Mouse (Mus musculus) CD4-positive, CD25-positive, alpha-beta regulatory T cell, adult 4 months (primary cell): Measurements from ENCODE around the gene Npas3. TPM values are rescaled to one million over a fixed set of nuclear protein-coding genes. Genes with fewer than 3 reads are reported as not detected.

Source experiments
- ATAC-seq: one replicate; pipeline ENCODE4 v1.8.0; 2017
- polyA plus RNA-seq, 2 experiments: library from polyadenylated mRNA; unstranded; fragments of 100-300 nt; shearing (Covaris generic); gene quantifications; one replicate each; pipeline ENCODE4 v1.2.1; 2017

Npas3 gene
- polyA plus RNA-seq, 2 experiments from 2014 or later: 0.15 TPM; not detected in 1

GRCm38 (mm10) chr12:54074012-54074411, 825.5 kb downstream of the Npas3 start:
- no peak for ATAC-seq

GRCm38 (mm10) chr12:54080996-54081395, 832.5 kb downstream of the Npas3 start:
- no peak for ATAC-seq

GRCm38 (mm10) chr12:54093729-54094128, 845.3 kb downstream of the Npas3 start:
- no peak for ATAC-seq

- ATAC-seq: no peak
Measured at GRCm38 (mm10) chr12:54096492-54096891, 848.0 kb downstream of the Npas3 start.

GRCm38 (mm10) chr12:54098136-54098535, 849.7 kb downstream of the Npas3 start:
- no peak for ATAC-seq

- no peak for ATAC-seq
Measured at GRCm38 (mm10) chr12:54098785-54099184, 850.3 kb downstream of the Npas3 start.

GRCm38 (mm10) chr12:54099458-54099857, 851.0 kb downstream of the Npas3 start:
- ATAC-seq: no peak

GRCm38 (mm10) chr12:54101307-54101870, 852.9 kb downstream of the Npas3 start:
- ATAC-seq: no peak

- no peak for ATAC-seq
Measured at GRCm38 (mm10) chr12:54102500-54102899, 854.0 kb downstream of the Npas3 start.

- ATAC-seq: no peak
Measured at GRCm38 (mm10) chr12:54105531-54105930, 857.1 kb downstream of the Npas3 start.

- no peak for ATAC-seq
Measured at GRCm38 (mm10) chr12:54105946-54106345, 857.5 kb downstream of the Npas3 start.

GRCm38 (mm10) chr12:54110342-54110741, 861.9 kb downstream of the Npas3 start:
- ATAC-seq: no peak

- ATAC-seq: no peak
Measured at GRCm38 (mm10) chr12:54110930-54111329, 862.5 kb downstream of the Npas3 start.

GRCm38 (mm10) chr12:54120386-54120785, 871.9 kb downstream of the Npas3 start:
- ATAC-seq: no peak

- ATAC-seq: no peak
Measured at GRCm38 (mm10) chr12:54121286-54121685, 872.8 kb downstream of the Npas3 start.
